Mouse (Mus musculus): ENCODE measurements around the gene Utp14a. TPM values are rescaled to one million over a fixed set of nuclear protein-coding genes. Genes with fewer than 3 reads are reported as not detected.
"Not testable (repeated sequence)": the region's sequence is repeated elsewhere in the genome, so short reads cannot be mapped to it uniquely, and the experiment has no call there.

Gene Utp14a
- 9.0 and 9.8 TPM in 2 replicates for polyA plus RNA-seq (2015; fragmentation: Nextera tagmentation; extraction: Ambion mirVana)

GRCm38 (mm10) chrX:48256468-48257007 is at the start of gene Utp14a:
Gene Utp14a, plus strand, starts transcription at chrX:48256862.
- Histone ChIP-seq H3K9ac (peak within 1 kb of the TSS; percentile 53), H3K4me3 (peak within 1 kb of the TSS; percentile 63), H3K27ac (peak within 1 kb of the TSS; percentile 90), H3K4me1 (replicated peaks) (no peaks in the 10 kb centered on the region), H3K4me2 (peak within 1 kb of the TSS; percentile 68), H3K27me3 (no peaks in the 10 kb centered on the region), H3K36me3 (no peaks in the 10 kb centered on the region), H3K9me3 (replicated peaks) (no peaks in the 10 kb centered on the region)
- 6% methylated on average over 33 of the region's 33 CpGs for WGBS
- ATAC-seq (replicated peaks; ENCODE audit: insufficient number of reproducible peaks, insufficient read depth, low FRiP score, low read depth) = peak; percentile 98

GRCm38 (mm10) chrX:48207761-48208487 is 48.7 kb upstream of the Utp14a start:
- WGBS = 6% methylated on average over 34 of the region's 36 CpGs
- Histone ChIP-seq H3K27me3 (no peaks in the 10 kb centered on the region), H3K9ac (peak overlapping the region; percentile 66), H3K4me1 (replicated peaks) (no peaks in the 10 kb centered on the region), H3K36me3 (no peaks in the 10 kb centered on the region), H3K9me3 (replicated peaks) (no peaks in the 10 kb centered on the region), H3K4me2 (peak overlapping the region; percentile 59), H3K4me3 (peak overlapping the region; percentile 78), H3K27ac (peak overlapping the region; percentile 60)
- peak; percentile 61 for ATAC-seq (replicated peaks; ENCODE audit: insufficient number of reproducible peaks, insufficient read depth, low FRiP score, low read depth)

DNA sequence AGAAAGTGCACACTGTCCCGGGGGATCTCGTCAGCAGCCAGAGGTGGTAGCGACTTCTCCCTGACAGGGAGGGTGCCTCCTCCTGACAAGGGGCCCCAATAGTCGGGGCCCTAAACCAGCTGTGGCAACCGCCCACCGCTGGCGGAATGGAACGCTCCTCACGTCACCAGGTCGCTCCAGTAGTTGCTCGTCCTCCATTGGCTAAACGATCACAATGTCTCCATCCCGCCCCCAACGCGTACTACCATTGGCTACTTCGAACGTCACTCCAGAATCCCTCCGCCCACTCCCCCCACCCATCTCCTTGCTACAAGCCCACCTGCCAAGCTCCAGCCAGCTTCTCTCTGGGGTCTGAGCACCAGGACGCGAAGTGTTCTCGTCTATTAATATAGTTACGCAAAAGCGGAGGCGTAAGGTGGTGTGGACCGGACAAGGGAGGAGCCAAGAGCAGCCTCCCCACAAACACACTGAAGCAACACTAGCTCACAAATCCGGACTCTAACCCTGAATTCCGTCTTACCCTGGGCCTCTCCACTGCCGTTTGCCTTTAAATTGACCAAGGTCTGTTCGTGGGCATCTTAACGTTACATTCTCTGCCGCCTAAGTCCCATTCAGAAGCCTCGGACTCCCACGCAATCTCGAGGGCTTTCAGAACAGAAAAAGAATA is 48.0 kb upstream of the Utp14a start, which contains the start of gene Zdhhc9:
Zdhhc9 (minus strand) TSS at position 360 of the 667 bp plus-strand sequence.
- peak within 1 kb of the TSS; percentile 62 for H3K4me2 ChIP-seq
- no peaks in the 10 kb centered on the region for H3K9me3 ChIP-seq (replicated peaks)
- peak within 1 kb of the TSS; percentile 60 for H3K27ac ChIP-seq
- no peaks in the 10 kb centered on the region for H3K36me3 ChIP-seq
- H3K4me1 ChIP-seq (replicated peaks) = no peaks in the 10 kb centered on the region
- peak within 1 kb of the TSS; percentile 66 for H3K9ac ChIP-seq
- peak; percentile 97 for ATAC-seq (replicated peaks; ENCODE audit: insufficient number of reproducible peaks, insufficient read depth, low FRiP score, low read depth)
- peak within 1 kb of the TSS; percentile 78 for H3K4me3 ChIP-seq
- H3K27me3 ChIP-seq = no peaks in the 10 kb centered on the region
- WGBS = 8% methylated on average over 34 of the region's 34 CpGs

DNA sequence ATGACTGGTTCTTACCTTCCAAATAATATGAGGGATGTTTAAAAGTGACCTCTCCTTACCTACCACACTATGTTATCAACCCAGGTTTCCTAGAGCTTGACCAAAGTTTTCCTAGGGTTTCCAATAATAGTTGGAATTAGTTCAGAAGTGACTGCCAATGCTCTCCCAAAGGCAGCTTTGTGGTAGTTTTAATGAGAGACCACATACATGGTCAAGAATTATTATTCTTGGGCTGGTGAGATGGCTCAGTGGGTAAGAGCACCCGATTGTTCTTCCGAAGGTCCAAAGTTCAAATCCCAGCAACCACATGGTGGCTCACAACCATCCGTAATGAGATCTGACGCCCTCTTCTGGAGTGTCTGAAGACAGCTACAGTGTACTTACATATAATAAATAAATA is 46.9 kb upstream of the Utp14a start:
- not testable (repeated sequence) for H3K4me3 ChIP-seq; H3K4me1 ChIP-seq (replicated peaks); H3K9ac ChIP-seq; H3K4me2 ChIP-seq; H3K27me3 ChIP-seq; H3K9me3 ChIP-seq (replicated peaks); ATAC-seq (replicated peaks; ENCODE audit: insufficient number of reproducible peaks, insufficient read depth, low FRiP score, low read depth); H3K36me3 ChIP-seq; H3K27ac ChIP-seq
- WGBS = 80% methylated on average over 4 of the region's 4 CpGs

- Histone ChIP-seq H3K9me3 (replicated peaks) (no peaks in the 10 kb centered on the region), H3K4me3 (no peak overlapping the region), H3K36me3 (no peaks in the 10 kb centered on the region), H3K27me3 (no peaks in the 10 kb centered on the region), H3K9ac (no peak overlapping the region), H3K27ac (no peak overlapping the region), H3K4me2 (no peak overlapping the region), H3K4me1 (replicated peaks) (no peaks in the 10 kb centered on the region)
- WGBS = 73% methylated on average over 5 of the region's 5 CpGs
- ATAC-seq (replicated peaks; ENCODE audit: insufficient number of reproducible peaks, insufficient read depth, low FRiP score, low read depth) = no peak
Measured at GRCm38 (mm10) chrX:48219468-48219867, 37.2 kb upstream of the Utp14a start.

DNA sequence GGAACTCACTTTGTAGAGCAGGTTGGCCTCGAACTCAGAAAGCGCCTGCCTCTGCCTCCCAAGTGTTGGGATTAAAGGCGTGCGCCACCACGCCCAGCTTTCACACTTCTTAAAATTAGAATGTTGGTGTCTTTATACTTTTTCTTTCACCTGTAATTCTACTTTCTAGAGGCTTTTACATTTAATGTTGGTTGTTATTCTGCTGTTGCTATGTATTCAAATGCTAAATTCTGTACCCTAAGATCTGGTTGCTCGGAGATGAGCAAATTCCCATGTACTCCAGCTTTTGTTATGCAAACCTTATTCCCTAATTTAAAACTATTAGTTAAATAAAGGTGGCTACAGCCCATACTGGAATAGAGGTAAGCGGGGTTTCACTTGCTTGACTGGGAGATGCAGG is 34.0 kb upstream of the Utp14a start:
- 82% methylated on average over 7 of the region's 7 CpGs for WGBS
- H3K4me3 ChIP-seq = no peak overlapping the region
- H3K9ac ChIP-seq = no peak overlapping the region
- ATAC-seq (replicated peaks; ENCODE audit: insufficient number of reproducible peaks, insufficient read depth, low FRiP score, low read depth) = no peak
- no peaks in the 10 kb centered on the region for H3K36me3 ChIP-seq
- no peaks in the 10 kb centered on the region for H3K9me3 ChIP-seq (replicated peaks)
- no peaks in the 10 kb centered on the region; the same call in 1 of the 2 replicates for H3K27me3 ChIP-seq
- no peak overlapping the region for H3K27ac ChIP-seq
- no peak overlapping the region for H3K4me2 ChIP-seq
- H3K4me1 ChIP-seq (replicated peaks) = no peaks in the 10 kb centered on the region

- no peak for ATAC-seq (replicated peaks; ENCODE audit: insufficient number of reproducible peaks, insufficient read depth, low FRiP score, low read depth)
- no peak overlapping the region for H3K4me2 ChIP-seq
- no peaks in the 10 kb centered on the region for H3K36me3 ChIP-seq
- no peaks in the 10 kb centered on the region; the same call in 1 of the 2 replicates for H3K27me3 ChIP-seq
- no peak overlapping the region for H3K27ac ChIP-seq
- H3K9ac ChIP-seq = no peak overlapping the region
- H3K9me3 ChIP-seq (replicated peaks) = no peaks in the 10 kb centered on the region
- WGBS = 76% methylated on average over 7 of the region's 7 CpGs
- no peaks in the 10 kb centered on the region for H3K4me1 ChIP-seq (replicated peaks)
- no peak overlapping the region for H3K4me3 ChIP-seq
Measured at GRCm38 (mm10) chrX:48226225-48226624, 30.4 kb upstream of the Utp14a start.

DNA sequence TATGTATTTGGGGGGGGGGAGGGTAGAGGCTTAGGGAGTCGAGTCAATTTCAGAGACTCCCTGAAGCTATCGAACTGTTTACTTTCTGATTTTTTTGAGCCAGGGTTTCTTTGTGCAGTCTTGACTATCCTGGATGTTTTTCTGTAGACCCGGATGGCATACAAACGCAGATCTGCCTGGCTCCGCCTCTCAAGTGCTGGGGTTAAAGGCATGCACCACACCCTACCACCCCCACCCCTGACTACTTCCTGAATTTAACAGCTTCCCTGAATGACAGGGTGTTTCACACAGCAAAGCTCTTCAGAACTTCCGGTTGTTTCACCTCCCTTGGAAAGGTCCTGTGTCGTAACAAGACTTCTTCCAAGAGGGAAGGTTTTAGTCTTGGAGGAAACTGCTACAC is 22.2 kb upstream of the Utp14a start:
- no peak for ATAC-seq (replicated peaks; ENCODE audit: insufficient number of reproducible peaks, insufficient read depth, low FRiP score, low read depth)
- H3K27me3 ChIP-seq = no peaks in the 10 kb centered on the region
- H3K36me3 ChIP-seq = no peaks in the 10 kb centered on the region
- H3K27ac ChIP-seq = no peak overlapping the region
- H3K9ac ChIP-seq = no peak overlapping the region
- no peaks in the 10 kb centered on the region for H3K4me1 ChIP-seq (replicated peaks)
- WGBS = 48% methylated on average over 7 of the region's 7 CpGs
- no peak overlapping the region for H3K4me2 ChIP-seq
- no peaks in the 10 kb centered on the region for H3K9me3 ChIP-seq (replicated peaks)
- no peak overlapping the region for H3K4me3 ChIP-seq

DNA sequence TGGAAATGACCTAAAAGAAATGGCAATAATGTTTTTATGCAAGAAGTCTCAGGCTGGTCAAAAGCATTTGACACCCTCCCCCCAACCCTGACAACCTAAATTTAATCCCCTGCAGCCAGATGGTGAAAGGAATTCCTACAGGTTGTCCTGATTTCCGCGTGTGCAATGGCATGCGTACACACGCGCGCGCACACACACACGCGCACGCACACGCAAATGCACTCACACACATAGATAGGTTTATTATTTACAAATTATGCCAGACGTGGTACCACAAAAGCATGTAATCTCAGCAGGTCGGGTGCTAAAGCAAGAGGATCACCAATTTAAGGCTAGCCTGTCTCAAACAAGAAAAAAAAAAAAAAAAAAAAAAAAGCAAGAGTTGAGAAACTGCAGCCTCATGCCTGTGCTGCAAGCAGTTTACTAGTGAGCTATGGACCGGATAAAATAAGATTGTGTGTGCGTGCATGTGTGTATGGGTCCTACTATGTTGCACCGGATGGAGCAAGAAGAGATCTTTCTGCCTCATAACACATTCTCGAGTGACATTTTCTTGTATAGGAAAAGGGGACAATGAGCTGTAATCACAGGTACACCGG is 733 bp upstream of the Utp14a start:
- H3K4me3 ChIP-seq = peak overlapping the region; percentile 63
- 0 out of 2 replicates have a peak, but pooled peaks have one; percentile 41 for ATAC-seq (replicated peaks; ENCODE audit: insufficient number of reproducible peaks, insufficient read depth, low FRiP score, low read depth)
- 11% methylated on average over 18 of the region's 18 CpGs for WGBS
- H3K9me3 ChIP-seq (replicated peaks) = no peaks in the 10 kb centered on the region
- H3K4me1 ChIP-seq (replicated peaks) = no peaks in the 10 kb centered on the region
- H3K36me3 ChIP-seq = no peaks in the 10 kb centered on the region
- peak overlapping the region; percentile 68 for H3K4me2 ChIP-seq
- H3K27me3 ChIP-seq = no peaks in the 10 kb centered on the region
- peak overlapping the region; percentile 48 for H3K9ac ChIP-seq
- peak overlapping the region; percentile 90 for H3K27ac ChIP-seq

GRCm38 (mm10) chrX:48257011-48257410 is 349 bp downstream of the Utp14a start:
- Histone ChIP-seq H3K36me3 (no peaks in the 10 kb centered on the region), H3K4me2 (peak overlapping the region; percentile 62), H3K4me3 (peak overlapping the region; percentile 63), H3K4me1 (replicated peaks) (no peaks in the 10 kb centered on the region), H3K9ac (peak overlapping the region; percentile 53), H3K27me3 (no peaks in the 10 kb centered on the region), H3K27ac (peak overlapping the region; percentile 61), H3K9me3 (replicated peaks) (no peaks in the 10 kb centered on the region)
- ATAC-seq (replicated peaks; ENCODE audit: insufficient number of reproducible peaks, insufficient read depth, low FRiP score, low read depth) = no peak
- 9% methylated on average over 16 of the region's 16 CpGs for WGBS

DNA sequence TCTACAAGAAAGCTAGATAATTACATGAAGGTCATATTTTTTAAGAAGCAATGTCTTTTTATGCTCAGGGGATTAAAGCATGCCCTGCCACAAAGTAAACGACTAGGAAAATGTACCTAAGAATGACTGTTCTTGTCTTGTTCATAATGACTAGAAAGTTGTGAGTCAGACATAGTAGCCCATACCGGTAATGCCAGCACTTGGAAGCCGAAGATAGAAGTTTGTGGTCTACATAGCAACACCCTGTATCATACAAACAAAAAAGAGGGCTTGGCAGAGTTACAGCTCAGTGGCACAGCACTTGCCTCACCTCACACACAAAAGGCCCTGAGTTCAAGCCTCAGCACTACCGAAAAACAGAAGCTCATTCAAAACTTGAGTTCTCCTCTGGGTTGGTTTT is 15.0 kb downstream of the Utp14a start:
- peaks cover 3% of the 10 kb centered on the region for H3K36me3 ChIP-seq
- H3K4me3 ChIP-seq = no peak overlapping the region
- ATAC-seq (replicated peaks; ENCODE audit: insufficient number of reproducible peaks, insufficient read depth, low FRiP score, low read depth) = no peak
- no peaks in the 10 kb centered on the region for H3K9me3 ChIP-seq (replicated peaks)
- H3K4me1 ChIP-seq (replicated peaks) = no peaks in the 10 kb centered on the region
- WGBS = 80% methylated on average over 4 of the region's 4 CpGs
- H3K4me2 ChIP-seq = no peak overlapping the region
- no peak overlapping the region for H3K9ac ChIP-seq
- H3K27me3 ChIP-seq = no peaks in the 10 kb centered on the region
- no peak overlapping the region for H3K27ac ChIP-seq
